Mouse (Mus musculus) lung, embryonic 16.5 days (tissue): ENCODE results near the gene Dnajb4. TPM values are rescaled to one million over a fixed set of nuclear protein-coding genes. Genes with fewer than 3 reads are reported as not detected.
"Not testable (repeated sequence)": the region's sequence is repeated elsewhere in the genome, so short reads cannot be mapped to it uniquely, and the experiment has no call there.

Experiments used
- ATAC-seq: fragments of 200-750 bp; cut with Nextera tagmentation; 2 replicates; pipeline ENCODE4 v1.8.0; 2017; ENCODE audit warnings: low read depth, mild to moderate bottlenecking, moderate library complexity
- H3K27ac ChIP-seq: fragments of 300-500 bp; sonication (generic); 2 replicates; pipeline ENCODE4 v1.5.1; 2014; ENCODE audit warnings: mild to moderate bottlenecking, control low read depth, low read length
- H3K27me3 ChIP-seq: fragments of 300-500 bp; sonication (generic); 2 replicates; pipeline ENCODE4 v1.6.1; 2014; ENCODE audit warnings: low read depth, low read length, mixed read lengths; ENCODE audit not compliant: control insufficient read depth, insufficient read depth
- H3K36me3 ChIP-seq: fragments of 300-500 bp; sonication (generic); 2 replicates; pipeline ENCODE4 v1.6.1; 2014; ENCODE audit warnings: low read length; ENCODE audit not compliant: control insufficient read depth, insufficient read depth
- H3K4me1 ChIP-seq: fragments of 300-500 bp; sonication (generic); replicated peaks from 2 replicates; pipeline ENCODE4 v1.6.1; 2014; ENCODE audit warnings: low read length, mixed read lengths; ENCODE audit not compliant: control insufficient read depth, insufficient read depth
- H3K4me2 ChIP-seq: fragments of 300-500 bp; sonication (generic); 2 replicates; pipeline ENCODE4 v1.6.1; 2014; ENCODE audit warnings: low read depth, low read length, control low read depth
- H3K4me3 ChIP-seq: fragments of 300-500 bp; sonication (generic); 2 replicates; pipeline ENCODE4 v1.5.1; 2014; ENCODE audit warnings: mild to moderate bottlenecking, low read length, control low read depth
- H3K9ac ChIP-seq: fragments of 300-500 bp; sonication (generic); 2 replicates; pipeline ENCODE4 v1.6.1; 2014; ENCODE audit warnings: low read length, control low read depth
- H3K9me3 ChIP-seq: fragments of 300-500 bp; sonication (generic); 2 replicates; pipeline ENCODE4 v1.6.1; 2016; ENCODE audit warnings: low read length; ENCODE audit not compliant: control insufficient read depth
- WGBS: fragments of 180-500 bp; shearing (Covaris S2); extraction: QIAGEN DNeasy Blood & Tissue Kit; methylation state at CpG from one replicate; pipeline ENCODE4 v1.1.7; 2014; 5-methylcytosine and 5-hydroxymethylcytosine counted together
- polyA plus RNA-seq: library from polyadenylated mRNA; unstranded; fragments of >200 nt; fragmentation: Nextera tagmentation; extraction: Ambion mirVana; gene quantifications from 2 replicates; pipeline ENCODE4 v1.2.1, GENCODE M21; 2015

Dnajb4 gene
- polyA plus RNA-seq, 1 experiment from 2014 or later, result 44.0 TPM

DNA sequence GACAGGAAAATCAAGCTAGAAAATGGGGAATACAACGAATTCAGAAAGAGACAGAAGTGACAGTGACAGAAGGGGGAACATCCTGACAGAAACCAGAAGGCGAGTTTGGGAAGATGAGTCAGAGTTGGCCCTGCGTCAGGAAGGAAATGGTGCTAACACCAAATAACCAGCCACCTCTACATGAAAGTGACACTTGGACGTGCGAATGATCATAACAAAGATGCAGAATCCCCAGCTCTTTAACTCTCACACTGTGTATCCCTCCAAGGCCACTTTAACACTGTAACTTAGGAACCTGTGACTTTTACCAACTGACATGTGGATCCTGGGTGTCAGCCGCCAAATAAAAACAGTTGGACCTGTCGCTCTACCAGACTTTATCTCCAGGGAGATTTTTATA lies 60.7 kb downstream of the Dnajb4 start:
- Histone ChIP-seq H3K4me2 (no peak overlapping the region), H3K27ac (no peak overlapping the region), H3K9me3 (no peaks in the 10 kb centered on the region), H3K36me3 (no peaks in the 10 kb centered on the region), H3K4me1 (peaks cover 10% of the 10 kb centered on the region), H3K27me3 (no peaks in the 10 kb centered on the region), H3K4me3 (no peak overlapping the region), H3K9ac (no peak overlapping the region)
- 42% methylated on average over 7 of the region's 7 CpGs for WGBS
- ATAC-seq, result no peak

- no peak for ATAC-seq
- no peaks in the 10 kb centered on the region for H3K9me3 ChIP-seq
- H3K27ac ChIP-seq, result no peak overlapping the region
- H3K9ac ChIP-seq, result no peak overlapping the region
- H3K4me1 ChIP-seq, result peaks cover 15% of the 10 kb centered on the region
- H3K27me3 ChIP-seq, result no peaks in the 10 kb centered on the region
- no peak overlapping the region for H3K4me2 ChIP-seq
- no peaks in the 10 kb centered on the region for H3K36me3 ChIP-seq
- WGBS, result 57% methylated on average over 12 of the region's 12 CpGs
- no peak overlapping the region for H3K4me3 ChIP-seq
Measured at GRCm38 (mm10) chr3:152147085-152147831, 62.8 kb downstream of the Dnajb4 start.

DNA sequence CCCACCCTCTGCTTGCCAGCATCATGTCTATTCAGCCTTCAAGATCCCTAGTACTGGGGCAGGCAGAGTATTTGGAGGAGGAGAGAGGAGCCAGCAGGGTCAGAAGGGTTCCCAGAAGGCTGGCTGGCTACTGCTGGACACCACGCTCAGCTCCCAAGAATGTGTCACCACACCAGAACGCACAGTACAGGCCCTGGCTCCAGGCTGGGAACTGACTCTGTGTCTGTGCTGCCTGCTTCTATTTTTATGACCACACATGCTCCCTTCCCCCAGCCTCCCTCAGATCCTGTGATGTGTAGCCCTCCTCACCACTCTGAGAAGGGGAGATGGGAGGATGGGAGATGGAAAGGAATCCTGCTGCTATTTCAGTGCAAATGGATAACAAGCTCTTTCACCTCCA lies 64.9 kb downstream of the Dnajb4 start:
- H3K4me1 ChIP-seq, result peaks cover 15% of the 10 kb centered on the region
- no peaks in the 10 kb centered on the region for H3K27me3 ChIP-seq
- H3K4me2 ChIP-seq, result no peak overlapping the region
- H3K9me3 ChIP-seq, result no peaks in the 10 kb centered on the region
- H3K9ac ChIP-seq, result no peak overlapping the region
- H3K27ac ChIP-seq, result 0 out of 2 replicates have a peak overlapping the region, but pooled peaks have one; percentile 30
- H3K4me3 ChIP-seq, result no peak overlapping the region
- 41% methylated on average over 2 of the region's 2 CpGs for WGBS
- H3K36me3 ChIP-seq, result no peaks in the 10 kb centered on the region
- ATAC-seq, result peak; percentile 97

- H3K27ac ChIP-seq, result peak overlapping the region; percentile 26; the same call in 1 of the 2 replicates
- 46% methylated on average over 6 of the region's 6 CpGs for WGBS
- H3K4me3 ChIP-seq, result no peak overlapping the region
- peak; percentile 37; the same call in 1 of the 2 replicates for ATAC-seq
- H3K4me2 ChIP-seq, result no peak overlapping the region
- H3K9ac ChIP-seq, result no peak overlapping the region
- no peaks in the 10 kb centered on the region for H3K36me3 ChIP-seq
- H3K27me3 ChIP-seq, result no peaks in the 10 kb centered on the region
- no peaks in the 10 kb centered on the region for H3K9me3 ChIP-seq
- H3K4me1 ChIP-seq, result peaks cover 11% of the 10 kb centered on the region; the same call in 1 of the 2 replicates
Measured at GRCm38 (mm10) chr3:152142989-152143695, 67.0 kb downstream of the Dnajb4 start.

DNA sequence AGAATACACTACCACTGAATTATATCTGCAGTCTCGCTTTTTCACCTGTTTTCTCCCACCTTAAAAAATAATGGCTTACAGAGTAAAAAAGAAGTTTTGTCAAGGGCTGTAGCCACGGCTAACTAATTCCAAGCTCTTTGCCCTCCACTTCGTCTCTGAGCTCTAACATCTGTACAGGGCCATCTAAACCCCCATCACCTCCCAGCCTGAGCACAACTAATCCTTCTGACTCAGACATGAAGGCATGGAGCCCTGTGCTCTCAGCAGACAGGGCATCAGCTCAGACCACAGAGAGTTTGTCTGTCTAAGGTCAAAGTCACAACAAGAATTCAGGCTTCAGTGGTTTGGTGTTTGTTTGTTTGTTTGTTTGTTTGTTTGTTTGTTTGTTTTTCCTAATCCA lies 68.0 kb downstream of the Dnajb4 start:
- Histone ChIP-seq H3K9me3 (no peaks in the 10 kb centered on the region), H3K4me1 (peaks cover 5% of the 10 kb centered on the region; the same call in 1 of the 2 replicates), H3K36me3 (no peaks in the 10 kb centered on the region), H3K9ac (no peak overlapping the region), H3K27me3 (no peaks in the 10 kb centered on the region), H3K4me2 (no peak overlapping the region), H3K27ac (no peak overlapping the region), H3K4me3 (no peak overlapping the region)
- no peak for ATAC-seq
- WGBS, result 64% methylated on average over 3 of the region's 3 CpGs

- H3K4me3 ChIP-seq, H3K4me2 ChIP-seq, H3K4me1 ChIP-seq, H3K27ac ChIP-seq, H3K36me3 ChIP-seq, H3K9me3 ChIP-seq, H3K9ac ChIP-seq, H3K27me3 ChIP-seq, ATAC-seq: not testable (repeated sequence)
- 82% methylated on average over 3 of the region's 3 CpGs for WGBS
Measured at GRCm38 (mm10) chr3:152139308-152139707, 70.8 kb downstream of the Dnajb4 start.

DNA sequence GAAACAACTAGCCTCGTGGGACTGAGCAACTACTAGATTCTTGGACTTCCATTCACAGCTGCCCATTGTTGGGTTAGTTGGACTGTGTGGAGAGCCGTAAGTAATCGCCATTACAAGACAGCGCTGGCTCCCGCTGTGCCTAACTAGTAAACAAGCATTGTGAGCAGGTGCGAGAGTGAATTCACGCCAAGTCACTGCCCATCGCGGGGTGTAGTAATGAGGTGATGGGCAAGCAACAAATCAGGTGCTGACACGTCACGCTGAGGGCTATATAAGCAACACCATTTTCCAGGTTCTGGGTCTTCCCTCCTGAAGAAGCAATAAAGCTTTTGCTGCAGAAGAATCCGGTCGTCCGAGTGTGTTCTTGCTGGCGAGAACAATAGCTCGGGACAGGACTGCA lies 74.0 kb downstream of the Dnajb4 start:
- WGBS, result 78% methylated on average over 16 of the region's 16 CpGs
- H3K9ac ChIP-seq, H3K9me3 ChIP-seq, H3K4me1 ChIP-seq, H3K27ac ChIP-seq, H3K4me2 ChIP-seq, H3K36me3 ChIP-seq, H3K4me3 ChIP-seq, H3K27me3 ChIP-seq, ATAC-seq: not testable (repeated sequence)

DNA sequence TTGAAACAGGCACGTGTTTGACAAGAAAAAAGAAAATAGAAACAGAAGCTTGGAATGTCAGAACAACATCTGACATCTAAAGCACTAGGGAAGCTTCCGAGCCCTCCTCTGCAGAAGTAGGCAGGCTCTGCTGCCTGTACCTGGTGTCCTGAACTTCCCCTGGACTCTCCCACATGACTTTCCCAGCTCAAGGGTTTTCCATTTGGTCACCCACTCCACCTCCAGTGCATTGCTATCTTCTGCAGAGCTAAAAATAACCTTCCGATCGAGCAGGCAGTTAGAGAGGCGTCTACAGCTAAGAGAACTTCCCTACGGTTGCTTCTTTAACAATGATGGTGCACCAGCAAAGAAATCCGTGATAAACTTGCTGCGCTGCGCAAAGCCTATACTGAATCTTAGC lies 76.5 kb downstream of the Dnajb4 start:
- no peaks in the 10 kb centered on the region for H3K27me3 ChIP-seq
- no peak overlapping the region for H3K4me2 ChIP-seq
- no peak overlapping the region for H3K4me3 ChIP-seq
- no peak overlapping the region for H3K27ac ChIP-seq
- H3K4me1 ChIP-seq, result no peaks in the 10 kb centered on the region
- H3K9me3 ChIP-seq, result no peaks in the 10 kb centered on the region
- H3K9ac ChIP-seq, result no peak overlapping the region
- ATAC-seq, result no peak
- 50% methylated on average over 9 of the region's 9 CpGs for WGBS
- H3K36me3 ChIP-seq, result no peaks in the 10 kb centered on the region

- ATAC-seq, result no peak
- 54% methylated on average over 4 of the region's 4 CpGs for WGBS
- H3K4me3 ChIP-seq, result no peak overlapping the region
Measured at GRCm38 (mm10) chr3:152130963-152131362, 79.1 kb downstream of the Dnajb4 start.

More at GRCm38 (mm10) chr3:152130963-152131362, 79.1 kb downstream of the Dnajb4 start:
- Histone ChIP-seq H3K36me3 (no peaks in the 10 kb centered on the region), H3K27me3 (no peaks in the 10 kb centered on the region), H3K27ac (no peak overlapping the region), H3K4me2 (no peak overlapping the region), H3K9me3 (no peaks in the 10 kb centered on the region), H3K9ac (no peak overlapping the region), H3K4me1 (no peaks in the 10 kb centered on the region)
